Mouse (Mus musculus) stomach, embryonic 14.5 days (tissue): ENCODE measurements around the gene Stkld1. TPM values are rescaled to one million over a fixed set of nuclear protein-coding genes. Genes with fewer than 3 reads are reported as not detected.
A peak's percentile ranks its signal among the peaks of the same experiment; 100 is the strongest.

Source experiments
- ATAC-seq: fragments of 200-750 bp; cut with Nextera tagmentation; 2 replicates; pipeline ENCODE4 v1.8.0; 2017; ENCODE audit warnings: low read depth, moderate TSS enrichment; ENCODE audit not compliant: insufficient number of reproducible peaks, insufficient read depth, low FRiP score
- H3K27ac ChIP-seq: fragments of 300-500 bp; sonication (generic); 2 replicates; pipeline ENCODE4 v1.5.1; 2014; ENCODE audit warnings: mild to moderate bottlenecking, low read length, moderate library complexity, mixed read lengths
- H3K27me3 ChIP-seq: fragments of 300-500 bp; sonication (generic); 2 replicates; pipeline ENCODE4 v1.6.1; 2014; ENCODE audit warnings: low read length, control low read depth, mixed read lengths; ENCODE audit not compliant: control insufficient read depth, insufficient read depth
- H3K36me3 ChIP-seq: fragments of 300-500 bp; sonication (generic); 2 replicates; pipeline ENCODE4 v1.6.1; 2014; ENCODE audit warnings: mild to moderate bottlenecking, control low read depth, low read length, moderate library complexity, mixed read lengths; ENCODE audit not compliant: control insufficient read depth, insufficient read depth
- H3K4me1 ChIP-seq: fragments of 300-500 bp; sonication (generic); 2 replicates; pipeline ENCODE4 v1.6.1; 2014; ENCODE audit warnings: low read length, control low read depth, mixed read lengths; ENCODE audit not compliant: control insufficient read depth, insufficient read depth
- H3K4me2 ChIP-seq: fragments of 300-500 bp; sonication (generic); replicated peaks from 2 replicates; pipeline ENCODE4 v1.6.1; 2014; ENCODE audit warnings: low read depth, low read length, control low read depth
- H3K4me3 ChIP-seq: fragments of 300-500 bp; sonication (generic); 2 replicates; pipeline ENCODE4 v1.5.1; 2014; ENCODE audit warnings: low read depth, low read length, control low read depth
- H3K9ac ChIP-seq: fragments of 300-500 bp; sonication (generic); replicated peaks from 2 replicates; pipeline ENCODE4 v1.6.1; 2014; ENCODE audit warnings: low read depth, mild to moderate bottlenecking, control low read depth, low read length, moderate library complexity, mixed read lengths
- H3K9me3 ChIP-seq: fragments of 300-500 bp; sonication (generic); 2 replicates; pipeline ENCODE4 v1.6.1; 2016; ENCODE audit warnings: low read depth, low read length, control low read depth; ENCODE audit not compliant: control insufficient read depth
- WGBS: fragments of 180-500 bp; shearing (Covaris S2); extraction: QIAGEN DNeasy Blood & Tissue Kit; methylation state at CpG from one replicate; pipeline ENCODE4 v1.1.7; 2014; 5-methylcytosine and 5-hydroxymethylcytosine counted together
- polyA plus RNA-seq: library from polyadenylated mRNA; unstranded; fragments of >200 nt; fragmentation: Nextera tagmentation; extraction: Ambion mirVana; gene quantifications from 2 replicates; pipeline ENCODE4 v1.2.1, GENCODE M21; 2014

Stkld1 gene
- polyA plus RNA-seq, 1 experiment from 2014 or later, result 0.25 TPM

DNA sequence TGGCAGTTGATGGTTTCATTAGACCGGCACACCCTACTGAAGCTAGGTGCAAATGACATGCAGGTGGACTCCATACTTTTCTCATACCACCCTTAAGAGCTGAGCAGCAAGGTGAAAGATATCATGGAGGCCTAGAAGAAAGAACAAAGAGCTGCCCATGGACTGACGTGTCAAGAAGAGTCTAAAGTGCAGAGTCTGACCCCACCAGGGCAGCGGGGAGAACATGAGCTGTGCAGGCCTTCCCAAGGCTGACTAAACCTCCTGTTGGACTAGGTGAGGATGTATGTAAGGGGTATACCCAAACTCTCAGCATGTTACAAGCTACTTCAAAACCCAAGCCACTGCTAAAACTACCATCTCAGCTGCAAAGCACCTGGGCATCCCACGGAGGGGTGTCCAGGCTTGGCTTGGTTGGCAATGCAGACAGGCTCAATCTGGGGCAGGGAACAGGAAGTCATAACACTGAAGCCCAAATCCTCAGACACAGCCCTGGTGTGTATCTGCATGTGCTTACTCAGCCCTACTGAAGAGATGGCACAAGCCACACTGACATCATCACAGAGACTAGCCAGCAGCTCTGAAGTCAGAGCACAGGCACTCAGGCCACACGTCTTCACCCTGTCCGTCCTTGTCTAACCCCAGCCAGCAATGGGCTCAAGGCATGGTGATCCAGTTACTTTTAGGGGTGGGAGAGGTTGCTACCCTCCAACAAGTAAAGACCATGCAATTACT is 5.9 kb upstream of the Stkld1 start:
- ATAC-seq, result no peak
- peaks cover 73% of the 10 kb centered on the region for H3K36me3 ChIP-seq
- no peak overlapping the region for H3K4me3 ChIP-seq
- WGBS, result 89% methylated on average over 6 of the region's 6 CpGs
- no peak overlapping the region for H3K9ac ChIP-seq
- no peak overlapping the region for H3K27ac ChIP-seq
- H3K27me3 ChIP-seq, result no peaks in the 10 kb centered on the region
- H3K9me3 ChIP-seq, result no peaks in the 10 kb centered on the region
- H3K4me1 ChIP-seq, result peaks cover 11% of the 10 kb centered on the region
- no peak overlapping the region for H3K4me2 ChIP-seq

DNA sequence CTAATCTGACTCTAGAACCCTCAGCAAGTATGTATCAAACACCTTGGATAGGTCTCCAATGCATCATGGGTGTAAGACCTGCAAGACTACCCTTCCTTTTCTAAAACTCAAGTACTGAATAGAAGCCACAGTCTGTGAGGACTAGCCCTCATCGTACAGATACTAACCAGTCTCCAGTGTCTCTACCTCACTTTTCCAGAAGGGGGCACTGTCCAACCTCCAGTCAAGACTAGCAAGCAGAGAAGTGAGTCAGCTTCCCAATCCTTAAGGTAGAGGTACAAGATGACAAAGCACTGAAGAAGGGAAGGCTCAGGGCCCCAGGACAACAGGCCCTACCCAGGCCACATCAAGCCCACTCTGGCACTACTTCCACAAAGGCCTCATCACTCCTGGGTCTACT is 3.5 kb upstream of the Stkld1 start:
- H3K4me3 ChIP-seq, result no peak overlapping the region
- no peak overlapping the region for H3K4me2 ChIP-seq
- 55% methylated on average over 1 of the region's 1 CpGs for WGBS

DNA sequence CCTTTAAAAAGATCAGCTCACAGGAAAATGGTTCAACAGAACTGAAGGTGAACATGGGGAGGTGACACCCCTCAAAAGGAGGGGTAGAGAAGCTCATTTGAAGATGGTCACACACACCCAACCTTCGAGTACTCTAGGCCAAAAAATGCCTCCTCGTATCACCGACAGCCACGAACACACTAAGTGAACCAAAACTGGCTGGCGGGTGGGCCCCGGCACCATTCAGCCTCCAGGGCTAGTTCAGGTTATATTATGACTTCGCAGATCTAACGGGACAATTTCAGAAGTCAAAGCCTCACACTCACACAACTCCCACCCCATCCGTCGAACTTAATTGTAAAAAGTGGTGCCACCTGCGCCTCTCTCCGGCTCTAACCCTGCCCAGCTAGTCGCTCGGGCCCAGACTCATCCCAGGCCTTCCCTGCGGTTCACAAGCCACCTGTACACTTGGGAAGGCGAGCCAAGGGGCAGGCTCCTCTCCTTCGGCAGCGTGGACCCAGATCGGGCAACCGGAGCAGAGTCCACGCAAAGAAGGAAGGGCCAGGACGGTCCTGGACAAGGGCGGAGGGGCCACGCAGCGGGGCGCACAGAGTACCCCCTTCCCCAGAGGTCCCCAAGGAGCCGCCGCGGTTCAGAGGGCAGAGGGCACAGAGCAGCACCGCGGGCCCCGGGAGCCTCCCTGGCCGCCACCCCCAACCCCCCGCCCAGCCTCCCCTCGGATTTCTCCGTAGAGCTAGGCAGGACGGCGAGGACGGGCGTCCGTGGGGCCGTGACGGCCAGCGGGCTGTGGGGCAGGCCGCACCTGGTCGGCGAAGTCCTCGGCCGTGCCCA is 1.2 kb upstream of the Stkld1 start:
- peaks cover 27% of the 10 kb centered on the region; the same call in 1 of the 2 replicates for H3K36me3 ChIP-seq
- 1% methylated on average over 45 of the region's 49 CpGs for WGBS
- peak; percentile 20 for ATAC-seq
- no peaks in the 10 kb centered on the region for H3K9me3 ChIP-seq
- peak overlapping the region; percentile 99 for H3K9ac ChIP-seq
- H3K27ac ChIP-seq, result peak overlapping the region; percentile 92
- peak overlapping the region; percentile 91 for H3K4me3 ChIP-seq
- peak overlapping the region; percentile 74 for H3K4me2 ChIP-seq
- H3K4me1 ChIP-seq, result peaks cover 11% of the 10 kb centered on the region
- no peaks in the 10 kb centered on the region for H3K27me3 ChIP-seq

More for the DNA sequence above, 3.5 kb upstream of the Stkld1 start:
- Histone ChIP-seq H3K4me1 (peaks cover 11% of the 10 kb centered on the region), H3K9me3 (no peaks in the 10 kb centered on the region), H3K36me3 (peaks cover 49% of the 10 kb centered on the region), H3K27ac (no peak overlapping the region), H3K9ac (no peak overlapping the region), H3K27me3 (no peaks in the 10 kb centered on the region)
- no peak for ATAC-seq

DNA sequence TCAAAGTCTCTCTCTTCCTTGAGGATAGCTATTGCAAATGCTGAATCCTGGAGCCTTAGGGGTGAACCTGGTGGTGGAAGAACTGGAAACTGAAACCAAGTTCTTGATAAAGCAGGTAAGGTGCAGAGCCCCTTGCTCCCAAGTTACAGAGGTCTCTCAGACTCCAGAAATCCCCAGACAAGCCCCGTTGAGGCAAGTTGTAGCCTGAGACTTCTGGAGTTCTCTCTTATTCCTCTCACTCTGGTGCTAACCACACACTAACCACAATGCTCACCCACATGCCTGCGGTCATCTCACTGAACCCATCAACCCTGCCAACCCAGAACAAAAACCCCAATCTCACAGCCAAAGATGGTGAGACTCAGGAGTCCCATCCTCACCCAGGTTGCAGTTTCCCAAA is 1.4 kb downstream of the Stkld1 start:
- H3K4me3 ChIP-seq, result no peak overlapping the region
- no peak overlapping the region for H3K9ac ChIP-seq
- H3K27me3 ChIP-seq, result no peaks in the 10 kb centered on the region
- H3K4me1 ChIP-seq, result peaks cover 9% of the 10 kb centered on the region
- no peak for ATAC-seq
- no peaks in the 10 kb centered on the region for H3K9me3 ChIP-seq
- H3K36me3 ChIP-seq, result peaks cover 8% of the 10 kb centered on the region; the same call in 1 of the 2 replicates
- 81% methylated on average over 2 of the region's 2 CpGs for WGBS
- H3K4me2 ChIP-seq, result no peak overlapping the region
- no peak overlapping the region for H3K27ac ChIP-seq

DNA sequence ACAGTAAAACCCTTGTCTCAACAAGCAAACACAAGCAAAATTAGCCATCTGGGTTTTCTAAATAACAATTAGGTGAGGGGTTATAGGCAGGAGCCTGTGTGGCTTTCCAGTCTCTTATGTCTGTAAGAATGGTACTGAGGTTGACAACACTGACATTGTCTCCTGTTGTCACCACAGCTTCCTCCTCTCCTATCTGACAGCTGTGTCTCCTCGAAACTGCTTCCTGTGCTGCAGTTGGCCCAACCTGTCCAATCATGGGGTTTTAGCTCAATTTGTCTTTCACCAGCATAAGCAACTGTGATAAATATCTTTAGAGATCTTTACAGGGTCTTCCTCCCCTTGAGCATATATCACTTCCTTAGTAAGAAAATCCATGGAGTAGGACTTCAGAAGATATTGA is 2.6 kb downstream of the Stkld1 start:
- H3K4me2 ChIP-seq, result no peak overlapping the region
- H3K36me3 ChIP-seq, result no peaks in the 10 kb centered on the region
- WGBS, result 63% methylated on average over 1 of the region's 1 CpGs
- H3K9ac ChIP-seq, result no peak overlapping the region
- no peaks in the 10 kb centered on the region for H3K27me3 ChIP-seq
- H3K4me3 ChIP-seq, result no peak overlapping the region
- H3K4me1 ChIP-seq, result peaks cover 8% of the 10 kb centered on the region
- H3K27ac ChIP-seq, result no peak overlapping the region
- no peak for ATAC-seq
- no peaks in the 10 kb centered on the region for H3K9me3 ChIP-seq

DNA sequence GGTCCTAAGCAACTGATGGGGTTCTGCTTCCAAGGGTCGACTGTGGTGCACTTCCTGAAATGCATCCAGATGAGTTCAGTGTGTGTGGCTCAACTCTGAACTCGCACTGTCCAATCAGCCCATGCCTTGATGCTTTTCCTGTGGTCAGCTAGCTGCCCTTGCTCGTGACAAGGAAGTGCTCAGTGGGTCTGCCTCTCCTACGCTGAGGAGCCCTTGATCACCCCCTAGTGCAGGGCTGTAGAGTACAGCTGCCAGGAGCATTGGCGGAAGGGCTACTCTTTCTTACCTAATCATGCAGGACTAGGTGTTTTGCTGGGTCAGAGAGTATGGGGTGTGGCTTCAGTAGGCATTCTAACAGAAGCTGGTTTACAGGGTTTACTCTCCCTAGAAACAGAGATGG is 7.7 kb downstream of the Stkld1 start:
- Histone ChIP-seq H3K4me3 (no peak overlapping the region), H3K4me2 (no peak overlapping the region), H3K4me1 (no peaks in the 10 kb centered on the region), H3K9me3 (no peaks in the 10 kb centered on the region), H3K36me3 (no peaks in the 10 kb centered on the region), H3K27me3 (no peaks in the 10 kb centered on the region), H3K9ac (no peak overlapping the region), H3K27ac (no peak overlapping the region)
- 39% methylated on average over 5 of the region's 5 CpGs for WGBS
- ATAC-seq, result no peak

DNA sequence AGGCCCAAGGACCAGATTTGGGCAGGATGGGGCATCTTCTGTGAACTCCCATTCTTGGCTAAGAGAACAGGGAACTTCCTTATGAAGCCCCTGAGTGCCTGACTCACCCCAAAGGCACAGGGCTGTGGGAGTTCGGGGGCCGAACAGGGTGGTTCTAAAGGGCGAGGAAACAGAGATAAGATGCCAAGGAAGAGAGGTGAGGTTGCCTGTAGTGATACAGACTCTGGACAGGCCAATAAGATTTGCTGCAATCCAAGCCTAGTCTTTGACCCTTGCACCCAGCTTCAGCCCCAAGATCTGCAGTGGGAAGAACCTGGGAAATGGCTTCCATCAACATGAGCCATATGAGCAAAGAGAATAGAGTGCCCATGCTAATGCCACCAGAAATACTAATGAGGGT is 9.4 kb downstream of the Stkld1 start:
- H3K9me3 ChIP-seq, result no peaks in the 10 kb centered on the region
- no peak overlapping the region for H3K4me2 ChIP-seq
- no peak overlapping the region for H3K4me3 ChIP-seq
- WGBS, result 77% methylated on average over 3 of the region's 3 CpGs
- H3K4me1 ChIP-seq, result no peaks in the 10 kb centered on the region
- H3K9ac ChIP-seq, result no peak overlapping the region
- no peak overlapping the region for H3K27ac ChIP-seq
- no peaks in the 10 kb centered on the region for H3K36me3 ChIP-seq
- ATAC-seq, result no peak
- no peaks in the 10 kb centered on the region for H3K27me3 ChIP-seq

DNA sequence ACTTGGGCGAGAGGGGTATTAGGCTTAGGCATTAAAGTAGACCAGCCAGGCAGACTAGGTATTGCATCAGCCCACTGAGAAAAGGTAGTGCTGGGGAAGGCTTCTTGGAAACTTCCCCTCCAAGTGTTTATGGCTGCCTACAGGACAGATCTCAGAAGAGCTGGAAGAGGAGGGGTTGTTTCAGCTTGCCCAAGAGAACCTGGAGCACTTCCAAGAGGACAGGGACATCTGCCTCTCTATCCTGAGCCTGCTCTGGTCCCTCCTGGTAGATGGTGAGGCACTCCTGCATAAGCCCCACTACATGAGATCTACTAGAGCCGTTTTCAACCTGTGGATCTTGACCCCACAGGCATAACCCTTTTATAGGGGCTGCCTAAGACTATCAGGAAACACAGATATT is 16.6 kb downstream of the Stkld1 start:
- Histone ChIP-seq H3K27ac (no peak overlapping the region), H3K9ac (no peak overlapping the region), H3K27me3 (no peaks in the 10 kb centered on the region), H3K4me3 (no peak overlapping the region), H3K4me2 (no peak overlapping the region), H3K36me3 (peaks cover 34% of the 10 kb centered on the region), H3K4me1 (no peaks in the 10 kb centered on the region), H3K9me3 (no peaks in the 10 kb centered on the region)
- ATAC-seq, result no peak
- 79% methylated on average over 2 of the region's 2 CpGs for WGBS
